Mouse (Mus musculus): ENCODE results near the gene Lsp1. TPM values are rescaled to one million over a fixed set of nuclear protein-coding genes. Genes with fewer than 3 reads are reported as not detected.

Gene Lsp1
- 1 to 10 TPM; 2.6 to 3.1 TPM for total RNA-seq (2021)
- long read RNA-seq: 0 reads

- no peak for DNase-seq (ENCODE audit: low spot score in 2 of 2)
Observed at GRCm38 (mm10) chr7:142460636-142461077, at the start of gene Lsp1. Gene Lsp1, plus strand, starts transcription at chr7:142460809.

- no peak for DNase-seq (ENCODE audit: low spot score in 2 of 2)
Observed at GRCm38 (mm10) chr7:142413285-142413684, 47.3 kb upstream of the Lsp1 start.

- DNase-seq (ENCODE audit: low spot score in 2 of 2): no peak
Observed at GRCm38 (mm10) chr7:142415314-142415713, 45.3 kb upstream of the Lsp1 start.

- no peak for DNase-seq (ENCODE audit: low spot score in 2 of 2)
Observed at GRCm38 (mm10) chr7:142416225-142416624, 44.4 kb upstream of the Lsp1 start.

- DNase-seq (ENCODE audit: low spot score in 2 of 2): no peak
Observed at GRCm38 (mm10) chr7:142418027-142418426, 42.6 kb upstream of the Lsp1 start.

- no peak for DNase-seq (ENCODE audit: low spot score in 2 of 2)
Observed at GRCm38 (mm10) chr7:142418679-142419078, 41.9 kb upstream of the Lsp1 start.

- no peak for DNase-seq (ENCODE audit: low spot score in 2 of 2)
Observed at GRCm38 (mm10) chr7:142419887-142420286, 40.7 kb upstream of the Lsp1 start.

- DNase-seq (ENCODE audit: low spot score in 2 of 2): no peak
Observed at GRCm38 (mm10) chr7:142421826-142422225, 38.8 kb upstream of the Lsp1 start.

GRCm38 (mm10) chr7:142425641-142426213 is 34.9 kb upstream of the Lsp1 start:
- DNase-seq (ENCODE audit: low spot score in 2 of 2): no peak

GRCm38 (mm10) chr7:142428213-142428612 is 32.4 kb upstream of the Lsp1 start:
- DNase-seq (ENCODE audit: low spot score in 2 of 2): no peak

- DNase-seq (ENCODE audit: low spot score in 2 of 2): peak; percentile 18 to 38
Observed at GRCm38 (mm10) chr7:142430160-142430678, 30.4 kb upstream of the Lsp1 start.

GRCm38 (mm10) chr7:142431106-142431505 is 29.5 kb upstream of the Lsp1 start:
- DNase-seq (ENCODE audit: low spot score in 2 of 2): no peak

GRCm38 (mm10) chr7:142433623-142434022 is 27.0 kb upstream of the Lsp1 start:
- no peak for DNase-seq (ENCODE audit: low spot score in 2 of 2)

- no peak for DNase-seq (ENCODE audit: low spot score in 2 of 2)
Observed at GRCm38 (mm10) chr7:142434137-142434865, 26.3 kb upstream of the Lsp1 start, which contains the start of gene Syt8. Gene Syt8, plus strand, starts transcription at chr7:142434850.

GRCm38 (mm10) chr7:142435524-142435923 is 25.1 kb upstream of the Lsp1 start:
- peak; percentile 40 to 85 for DNase-seq (ENCODE audit: low spot score in 2 of 2)

GRCm38 (mm10) chr7:142437324-142437723 is 23.3 kb upstream of the Lsp1 start:
- no peak for DNase-seq (ENCODE audit: low spot score in 2 of 2)

- DNase-seq (ENCODE audit: low spot score in 2 of 2): no peak
Observed at GRCm38 (mm10) chr7:142439966-142440365, 20.6 kb upstream of the Lsp1 start.

GRCm38 (mm10) chr7:142440657-142441114 is 19.9 kb upstream of the Lsp1 start:
- DNase-seq (ENCODE audit: low spot score in 2 of 2): peak in 1 of 2 experiments; percentile 53

GRCm38 (mm10) chr7:142441585-142441984 is 19.0 kb upstream of the Lsp1 start, which contains the start of gene Tnni2:
Gene Tnni2, plus strand, starts transcription at chr7:142441808.
- no peak for DNase-seq (ENCODE audit: low spot score in 2 of 2)

GRCm38 (mm10) chr7:142442081-142442907 is 18.3 kb upstream of the Lsp1 start:
- DNase-seq (ENCODE audit: low spot score in 2 of 2): no peak

GRCm38 (mm10) chr7:142442908-142443420 is 17.6 kb upstream of the Lsp1 start:
- DNase-seq (ENCODE audit: low spot score in 2 of 2): no peak

All from layer of hippocampus, adult 18-20 months (tissue).